Mouse (Mus musculus): ENCODE results near the gene Olfr1419.
"Not testable (repeated sequence)": the region's sequence is repeated elsewhere in the genome, so short reads cannot be mapped to it uniquely, and the experiment has no call there.

Olfr1419 gene

DNA sequence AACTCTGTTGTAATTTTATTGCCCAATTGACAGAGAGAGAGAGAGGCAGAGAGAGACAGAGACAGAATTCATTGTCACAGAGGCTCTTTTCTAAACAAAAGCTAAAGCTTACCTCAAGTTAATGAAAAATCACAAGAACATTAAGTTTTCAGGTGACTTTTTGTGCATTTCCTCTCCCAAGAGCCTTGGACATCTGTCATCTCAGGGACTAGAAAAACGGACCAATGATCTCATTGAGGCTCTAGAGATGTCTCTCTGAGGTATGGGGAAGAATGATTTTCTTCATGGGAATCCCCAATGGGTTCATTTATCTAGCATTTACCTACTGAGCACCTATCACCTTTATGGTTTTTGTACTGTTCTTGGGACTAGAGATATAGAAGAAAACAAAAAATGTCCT, at the start of gene Olfr1419:
Olfr1419 (minus strand) TSS at position 101 of the 400 bp plus-strand sequence.
- no peak for DNase-seq

DNA sequence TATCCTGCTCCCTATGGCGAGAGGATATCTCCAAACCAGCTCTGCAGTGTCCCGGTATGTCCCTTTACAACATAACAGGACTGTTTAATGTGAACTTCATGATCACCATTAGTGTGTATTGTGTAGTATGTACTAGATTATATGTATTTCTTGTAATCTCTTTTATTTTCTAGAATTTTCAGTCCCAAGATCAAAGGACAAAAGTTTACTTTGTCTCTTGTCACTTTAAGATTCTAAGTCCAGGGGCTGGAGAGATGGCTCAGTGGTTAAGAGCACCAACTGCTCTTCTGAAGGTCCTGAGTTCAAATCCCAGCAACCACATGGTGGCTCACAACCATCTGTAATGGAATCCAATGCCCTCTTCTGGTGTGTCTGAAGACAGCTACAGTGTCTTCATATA, 47.6 kb upstream of the Olfr1419 start:
- not testable (repeated sequence) for DNase-seq

DNA sequence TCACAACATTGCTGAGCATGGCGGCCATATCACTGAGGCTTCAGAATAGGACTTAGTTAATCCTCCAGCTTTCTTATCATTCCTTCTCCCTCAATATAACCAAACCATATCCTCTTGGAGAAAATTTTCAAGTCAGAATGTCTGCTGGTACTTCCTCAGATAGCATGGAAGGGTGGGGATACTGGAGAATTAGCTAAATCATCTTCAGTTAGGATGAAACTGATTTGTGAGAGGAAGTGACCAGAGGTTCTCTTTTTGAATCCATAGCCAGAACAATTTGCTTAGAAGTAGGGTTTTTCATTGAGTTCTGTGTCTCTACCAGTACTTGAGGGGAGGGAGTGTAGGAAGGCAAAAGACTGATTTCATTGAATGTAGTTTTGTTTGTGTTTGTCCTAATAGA, 47.2 kb upstream of the Olfr1419 start:
- DNase-seq, result no peak

DNA sequence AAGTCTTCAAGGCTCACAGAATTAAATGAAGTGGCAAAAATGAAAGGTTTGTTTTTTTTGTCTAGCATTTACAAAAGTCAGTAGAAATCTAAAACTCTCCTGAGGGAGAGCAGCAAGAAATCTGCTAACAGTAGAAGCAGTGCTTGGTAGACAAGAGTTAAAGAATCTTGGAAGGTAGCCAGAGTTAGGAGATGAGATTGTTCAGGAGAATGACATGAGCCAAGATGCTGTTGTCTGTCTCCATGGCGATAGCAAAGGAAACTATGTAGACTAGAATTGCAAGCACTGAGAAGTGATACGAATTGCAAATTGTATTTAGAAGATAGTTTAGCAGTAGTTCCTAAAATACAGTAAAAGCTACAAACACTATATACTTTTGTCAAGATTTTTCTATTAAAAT, 40.9 kb upstream of the Olfr1419 start:
- DNase-seq, result peak in 1 of 2 experiments; percentile 23

DNA sequence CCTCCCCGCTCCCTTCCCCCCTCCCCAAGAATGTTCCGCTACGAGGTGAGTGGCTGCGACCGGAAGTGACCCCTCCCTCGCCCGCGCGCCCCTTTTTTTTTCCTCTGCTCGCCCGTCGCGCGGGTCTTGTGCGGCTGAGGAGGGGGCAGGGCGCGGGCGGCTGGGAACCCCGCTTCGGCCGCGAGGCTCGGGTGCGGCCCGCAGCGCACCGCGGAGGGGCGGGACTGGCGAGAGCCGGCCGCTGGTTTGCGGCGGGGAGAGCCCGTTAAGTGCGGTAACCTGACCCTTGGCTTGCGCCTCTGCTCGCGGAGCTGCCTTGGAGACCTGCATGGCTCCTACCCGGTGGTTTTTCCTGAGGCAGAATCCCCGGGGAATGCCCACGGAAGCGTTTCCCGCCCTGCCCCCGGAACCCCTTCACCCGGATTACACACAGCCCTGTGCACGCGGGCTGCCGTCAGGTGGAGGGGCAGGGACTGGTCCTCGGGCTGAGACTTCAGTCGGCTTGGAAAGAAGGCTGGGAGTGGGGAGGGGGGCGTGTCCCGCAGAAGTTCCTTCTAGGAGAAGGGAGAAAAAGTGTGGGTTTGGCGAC, 37.7 kb upstream of the Olfr1419 start:
- peak; percentile 55 to 59 for DNase-seq

DNA sequence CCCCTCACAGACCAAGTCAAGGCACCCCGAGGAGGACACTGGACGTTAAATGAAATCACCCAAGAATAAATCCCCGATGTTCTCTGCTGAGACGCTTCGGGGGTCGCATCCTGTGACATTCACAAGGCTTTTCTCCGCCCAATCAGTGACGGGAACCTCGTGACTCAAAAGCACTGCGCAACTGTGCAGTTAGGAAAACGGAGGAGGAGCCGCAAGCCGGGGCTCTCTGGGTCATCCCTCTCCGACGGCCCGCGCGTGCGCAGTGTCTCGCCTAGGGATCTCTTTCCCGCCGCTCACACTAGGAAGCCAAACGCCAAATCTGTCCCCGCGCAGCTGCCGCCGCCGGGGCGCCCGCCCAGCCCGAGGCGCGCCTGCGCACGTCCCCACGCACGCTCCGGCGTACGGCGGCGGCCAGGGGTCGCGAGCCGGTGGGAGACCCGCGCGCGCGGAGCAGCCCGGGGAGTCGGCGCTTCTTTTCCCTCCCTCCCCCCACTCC, 37.2 kb upstream of the Olfr1419 start, which contains the start of gene Patl1:
Patl1 (plus strand) TSS at position 363 of the 496 bp plus-strand sequence.
- peak; percentile 98 for DNase-seq

DNA sequence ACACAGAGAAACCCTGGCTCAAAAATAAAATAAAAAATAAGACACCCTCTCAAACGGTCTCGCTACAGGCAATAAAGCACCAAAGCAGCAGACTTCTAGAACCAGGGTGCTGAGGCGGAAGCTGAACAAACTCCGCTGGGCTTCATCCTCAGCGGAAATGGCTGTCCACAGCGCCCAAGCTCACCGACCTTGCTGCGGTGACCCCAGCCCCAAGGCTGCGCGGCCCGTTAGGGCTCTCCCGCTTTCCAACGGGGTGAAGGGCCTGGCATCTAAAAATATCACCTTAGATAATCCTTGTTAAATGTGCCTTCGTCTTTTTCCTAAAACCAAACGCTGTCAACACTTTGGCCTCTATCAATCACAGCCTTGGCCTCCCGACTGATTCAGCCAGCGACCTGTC, 36.7 kb upstream of the Olfr1419 start:
- no peak for DNase-seq

DNA sequence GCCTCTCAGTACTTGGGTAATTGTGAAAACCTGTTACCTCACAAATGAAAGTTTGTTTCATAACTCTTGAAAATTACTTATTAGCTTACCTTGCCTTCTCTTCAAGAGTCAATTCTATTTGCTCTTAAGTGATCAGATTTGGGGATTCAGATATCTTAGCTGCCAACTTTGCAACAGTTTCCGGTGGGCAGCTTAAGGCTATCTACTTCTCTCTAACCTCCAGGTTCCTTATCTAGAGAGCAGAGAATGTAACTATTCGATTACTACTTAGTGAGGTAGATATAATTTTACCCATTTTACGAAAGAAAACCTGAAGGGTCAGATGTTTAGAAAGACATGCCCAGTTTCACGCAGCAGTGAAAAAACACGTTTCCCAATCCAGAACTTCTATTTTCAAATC, 36.1 kb upstream of the Olfr1419 start:
- DNase-seq, result no peak

DNA sequence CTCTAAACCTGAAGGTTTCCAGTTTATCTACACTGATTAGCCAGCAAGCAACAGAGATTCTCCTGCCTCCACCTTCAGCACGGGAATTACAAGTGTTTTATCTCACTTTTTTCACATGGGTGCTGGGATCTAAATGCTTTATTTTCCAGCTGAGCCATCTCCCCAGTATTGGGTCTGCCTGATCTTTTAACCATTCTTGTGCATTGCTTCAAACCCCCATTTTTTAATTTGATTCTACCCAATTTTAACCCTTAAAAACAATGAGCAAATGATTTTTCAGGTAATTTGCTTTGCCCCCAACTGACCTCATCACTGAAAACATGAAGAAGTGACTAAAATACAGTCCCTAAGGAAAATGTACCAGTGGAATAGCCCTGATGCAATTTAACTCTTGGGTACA, 11.4 kb upstream of the Olfr1419 start, which contains the start of gene Olfr1420:
Olfr1420 (plus strand) TSS at position 301 of the 400 bp plus-strand sequence.
- no peak for DNase-seq

DNA sequence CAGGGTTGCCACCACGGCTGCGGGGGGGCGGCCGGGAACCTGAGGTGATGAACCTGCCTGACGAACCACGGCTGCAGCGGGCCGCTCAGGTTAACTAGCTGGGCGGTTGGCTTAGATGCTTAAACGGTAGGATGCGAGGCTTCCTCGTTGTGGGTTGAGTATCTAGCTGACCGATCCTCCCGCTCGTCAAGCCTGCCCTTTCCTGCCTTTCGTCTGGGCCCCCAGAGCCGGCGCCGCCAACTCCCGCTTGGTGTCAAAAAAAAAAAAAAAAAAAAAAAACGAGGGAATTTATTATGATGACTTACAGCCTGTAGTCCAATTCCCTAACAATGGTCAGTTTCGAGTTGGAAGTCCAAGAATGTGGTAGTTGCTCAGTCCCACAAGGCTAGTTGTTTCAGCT, 3.5 kb upstream of the Olfr1419 start:
- not testable (repeated sequence) for DNase-seq

DNA sequence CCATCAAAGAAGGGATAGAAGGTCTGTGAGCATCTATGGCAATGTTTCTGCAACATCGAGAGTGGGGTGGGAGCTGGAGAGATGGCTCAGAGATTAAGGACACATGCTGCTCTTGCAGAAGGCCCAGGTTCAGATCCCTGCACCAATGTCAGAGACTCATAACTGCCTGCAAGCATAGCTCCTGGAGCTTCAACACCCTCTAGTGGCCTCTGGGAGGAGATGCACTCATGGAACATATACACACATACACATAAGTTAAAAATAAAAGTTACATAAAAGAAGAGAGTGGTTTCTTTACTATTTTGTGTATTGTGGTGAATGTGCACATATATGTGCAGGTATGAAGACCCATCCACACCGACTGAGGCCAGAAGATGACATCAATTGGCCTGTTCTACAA, 7.1 kb downstream of the Olfr1419 start:
- no peak for DNase-seq

DNA sequence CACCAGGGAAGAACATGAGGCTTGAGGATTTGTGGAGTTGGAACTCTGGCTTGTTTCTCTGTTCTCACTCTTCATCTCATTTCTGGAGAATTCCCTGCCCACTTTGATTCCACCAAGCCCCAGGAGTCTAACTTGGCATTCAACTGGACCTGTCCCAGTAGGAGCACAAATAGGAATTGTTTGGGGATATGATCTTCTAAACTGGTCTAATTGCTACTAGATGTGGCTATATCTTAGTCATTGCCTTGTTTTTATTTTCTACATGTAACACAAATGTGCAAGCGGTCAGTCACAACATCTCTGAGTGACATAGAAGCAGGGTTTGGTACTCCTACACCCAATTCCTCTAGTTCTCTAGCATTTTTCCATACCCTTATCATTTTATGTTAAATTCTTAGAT, 13.9 kb downstream of the Olfr1419 start, which contains the start of gene Olfr1418:
Olfr1418 (minus strand) TSS at position 101 of the 400 bp plus-strand sequence.
- DNase-seq, result no peak

DNA sequence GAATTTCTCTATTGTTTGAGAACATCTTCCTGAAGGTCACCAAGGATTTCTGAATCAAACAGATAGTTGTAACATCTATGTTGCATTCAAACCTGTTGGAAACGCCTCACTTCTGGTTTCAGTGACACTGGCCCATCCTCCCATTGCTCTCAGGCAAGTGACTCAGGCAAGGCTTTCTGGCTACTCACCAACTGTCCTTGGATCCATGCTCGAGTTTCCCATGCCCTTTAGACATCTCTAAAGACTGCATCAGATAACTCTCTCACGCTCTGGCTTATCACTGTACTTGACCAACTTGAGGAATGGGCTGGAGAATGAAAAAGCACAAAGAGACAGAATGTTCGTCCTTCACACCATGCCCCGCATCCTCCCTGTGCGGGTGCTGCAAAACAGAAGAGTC, 18.4 kb downstream of the Olfr1419 start:
- DNase-seq, result no peak

DNA sequence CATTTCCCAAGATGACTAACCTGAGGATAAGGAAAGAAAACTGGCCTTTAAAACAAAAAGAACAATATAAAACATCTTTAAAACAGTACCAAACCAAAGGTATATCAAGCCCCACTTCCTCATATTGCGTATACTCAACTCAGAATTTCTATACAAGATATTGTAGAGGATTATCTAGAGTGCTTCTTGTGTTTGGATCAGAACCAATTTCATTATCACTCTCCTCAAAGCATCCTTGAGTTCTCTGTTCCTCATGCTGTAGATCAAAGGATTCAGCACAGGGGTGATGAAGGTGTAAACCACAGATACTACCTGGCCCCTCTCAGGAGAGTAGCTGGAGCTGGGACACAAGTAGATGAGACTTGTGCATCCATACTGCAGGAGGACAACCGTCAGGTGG, 20.1 kb downstream of the Olfr1419 start:
- DNase-seq, result no peak

DNA sequence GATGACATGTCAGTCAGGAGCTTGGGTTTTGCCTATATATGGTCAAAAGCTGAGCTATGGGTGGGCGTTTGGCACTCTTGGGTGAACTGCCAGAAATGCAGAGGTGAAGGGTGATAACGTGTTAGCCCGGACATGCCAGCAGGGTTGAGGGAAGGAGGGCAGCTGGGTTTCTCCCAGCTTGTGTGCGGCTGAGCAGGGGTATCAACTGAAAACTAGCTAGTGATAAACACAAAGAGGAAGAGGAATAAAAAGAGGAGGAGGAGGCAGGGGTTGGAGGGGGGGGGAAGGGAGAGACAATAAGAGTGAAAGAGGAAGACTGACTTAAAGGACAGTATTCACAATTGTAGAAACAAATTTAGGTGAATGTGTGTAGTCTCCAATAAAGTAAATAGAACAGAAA, 22.3 kb downstream of the Olfr1419 start:
- no peak for DNase-seq

DNA sequence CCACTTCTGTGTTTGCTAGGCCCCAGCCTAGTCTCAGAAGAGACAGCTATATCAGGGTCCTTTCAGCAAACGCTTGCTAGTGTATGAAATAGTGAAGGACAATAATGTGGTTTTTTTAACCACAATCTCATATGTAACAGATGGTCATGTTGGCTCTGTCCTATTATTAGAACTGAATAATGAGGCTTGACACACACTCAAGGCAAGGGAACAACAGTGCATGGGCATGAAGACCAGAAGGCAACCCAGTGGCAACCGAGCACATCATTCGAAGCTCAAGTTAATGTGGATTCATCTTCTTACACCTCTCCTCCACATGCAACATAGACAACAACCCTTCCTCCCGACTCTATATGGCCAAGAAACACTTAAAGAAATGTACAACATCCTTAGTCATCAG, 28.6 kb downstream of the Olfr1419 start:
- DNase-seq, result no peak

DNA sequence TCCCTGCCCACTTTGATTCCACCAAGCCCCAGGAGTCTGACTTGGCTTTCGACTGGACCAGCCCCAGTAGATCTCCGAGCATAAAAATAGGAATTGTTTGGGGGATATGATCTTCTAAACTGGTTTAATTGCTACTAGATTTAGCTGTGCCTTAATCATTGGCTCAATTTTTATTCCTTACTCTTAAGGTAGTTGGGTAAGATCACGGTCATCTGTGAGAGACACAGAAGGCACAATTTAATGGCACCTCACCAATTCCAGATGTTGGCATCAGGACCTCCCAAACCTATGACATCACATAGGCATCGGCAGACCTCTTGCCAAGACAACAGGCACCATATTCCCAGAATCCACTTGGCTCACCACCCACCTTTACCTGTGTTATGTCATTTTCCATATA, 35.8 kb downstream of the Olfr1419 start, which contains the start of gene Olfr1417:
Olfr1417 (minus strand) TSS at position 101 of the 400 bp plus-strand sequence.
- DNase-seq, result no peak

DNA sequence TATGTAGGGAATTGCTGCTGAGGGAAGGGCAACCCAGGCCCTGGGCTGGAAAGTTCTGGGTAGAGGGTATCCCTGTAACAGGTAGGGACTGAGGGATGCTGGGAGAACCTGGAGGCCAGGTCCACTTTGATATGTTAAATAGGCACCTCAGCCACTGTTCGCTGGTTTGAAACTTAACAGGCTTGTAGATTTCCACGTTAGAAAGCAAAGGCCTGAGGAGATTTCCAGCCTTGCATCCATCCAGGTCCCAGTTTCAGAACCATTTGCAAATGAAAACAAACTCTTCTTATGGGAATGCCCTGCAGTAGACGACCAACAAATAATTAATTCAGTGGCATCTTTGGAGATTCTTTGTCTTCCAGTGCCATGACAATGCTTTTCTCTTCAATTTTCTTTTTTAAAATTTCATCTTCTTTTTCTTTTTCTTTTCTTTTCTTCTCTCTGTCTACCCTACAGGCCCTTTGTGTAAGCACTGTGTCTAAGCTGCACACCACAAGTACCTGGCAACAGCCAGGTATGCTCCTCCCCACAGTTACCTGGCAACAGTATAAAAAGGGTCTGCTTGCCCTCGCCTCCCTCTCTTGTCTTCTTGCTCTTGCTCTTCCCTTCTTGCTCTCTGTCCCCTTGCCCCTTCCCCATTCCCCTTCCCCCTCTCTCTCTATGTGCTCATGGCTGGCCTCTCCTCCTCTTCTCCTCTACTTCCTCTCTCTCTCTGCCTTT, 51.4 kb downstream of the Olfr1419 start:
- DNase-seq, result no peak

DNA sequence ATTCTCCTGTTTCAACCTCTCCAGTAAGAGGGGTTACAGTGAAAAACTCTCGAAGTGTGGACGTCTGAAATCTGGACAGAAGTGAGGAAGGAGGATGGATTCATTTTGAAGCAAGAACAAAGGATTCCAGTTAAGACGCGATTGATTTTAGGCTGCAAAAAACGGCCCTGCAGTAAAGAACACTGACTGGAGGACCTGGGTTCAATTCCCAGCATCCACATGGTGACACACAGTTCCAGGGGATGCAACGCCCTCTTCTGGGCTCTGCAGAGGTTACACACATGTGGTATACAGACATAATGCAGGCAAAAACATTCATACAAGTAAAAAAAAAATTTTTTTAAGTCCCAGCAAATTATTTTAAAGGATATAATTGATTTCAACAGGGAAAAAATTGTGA, 54.7 kb downstream of the Olfr1419 start:
- no peak for DNase-seq

DNA sequence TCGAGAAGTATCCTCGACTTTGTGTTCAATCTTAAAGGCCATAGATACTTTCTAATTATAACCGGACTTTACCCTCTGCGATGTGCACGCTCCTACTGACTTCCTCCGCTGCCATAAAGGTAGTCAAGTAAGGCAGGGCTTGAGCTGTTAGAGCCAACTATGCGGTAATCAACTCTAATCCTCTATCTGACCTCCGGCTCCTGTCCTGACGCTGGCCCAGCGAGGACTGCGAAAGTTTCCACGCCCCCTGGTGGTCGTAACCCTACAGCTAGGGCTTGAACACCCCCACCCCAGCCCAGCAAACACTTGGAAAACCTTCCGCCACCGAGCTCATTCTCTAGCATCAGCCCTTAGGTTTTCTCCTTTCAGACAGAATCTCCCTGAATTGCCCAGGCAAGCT, 55.1 kb downstream of the Olfr1419 start:
- DNase-seq, result peak; percentile 69 to 85

DNA sequence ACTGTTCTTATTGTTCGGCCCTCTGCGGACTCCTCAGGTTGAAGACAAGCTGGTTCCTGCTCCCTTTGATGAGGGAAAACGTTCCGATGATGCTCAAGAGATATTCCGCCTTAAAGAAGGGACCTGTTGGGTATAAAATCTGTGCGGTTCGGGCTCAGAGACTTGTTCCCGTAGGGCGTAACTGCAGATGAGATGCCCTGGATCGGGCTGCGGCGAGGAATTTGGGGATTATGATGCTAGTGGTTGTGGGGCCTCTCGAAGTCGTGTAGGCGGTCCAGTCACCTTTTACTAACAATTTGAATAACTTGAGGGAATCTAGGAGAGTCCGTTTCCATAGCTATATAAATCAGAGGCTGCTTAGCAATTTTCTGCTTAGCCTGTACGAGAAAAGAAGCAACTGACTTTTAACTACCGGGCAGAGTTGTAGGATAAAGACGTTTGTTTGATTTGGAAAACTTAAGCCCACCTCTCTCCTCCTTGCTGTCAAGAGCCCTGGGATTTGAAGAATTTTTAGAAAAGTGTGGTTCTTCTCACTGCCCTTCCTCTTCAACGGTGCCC, 55.7 kb downstream of the Olfr1419 start, which contains the start of gene Stx3:
Stx3 (minus strand) TSS at position 261 of the 558 bp plus-strand sequence.
- DNase-seq, result no peak
